Mouse (Mus musculus) urinary bladder, postnatal 25 days (tissue): ENCODE data around the gene Hoga1.

Source experiments
- DNase-seq: peaks from one replicate; pipeline ENCODE4 v3.0.0; 2022; ENCODE audit warnings: low spot score

The Hoga1 gene

GRCm38 (mm10) chr19:42045269-42046102 is at the start of gene Hoga1:
Hoga1 (plus strand) TSS chr19:42045610.
- peak; percentile 59 for DNase-seq

GRCm38 (mm10) chr19:41997090-41997489 is 48.3 kb upstream of the Hoga1 start:
- DNase-seq: no peak

DNA sequence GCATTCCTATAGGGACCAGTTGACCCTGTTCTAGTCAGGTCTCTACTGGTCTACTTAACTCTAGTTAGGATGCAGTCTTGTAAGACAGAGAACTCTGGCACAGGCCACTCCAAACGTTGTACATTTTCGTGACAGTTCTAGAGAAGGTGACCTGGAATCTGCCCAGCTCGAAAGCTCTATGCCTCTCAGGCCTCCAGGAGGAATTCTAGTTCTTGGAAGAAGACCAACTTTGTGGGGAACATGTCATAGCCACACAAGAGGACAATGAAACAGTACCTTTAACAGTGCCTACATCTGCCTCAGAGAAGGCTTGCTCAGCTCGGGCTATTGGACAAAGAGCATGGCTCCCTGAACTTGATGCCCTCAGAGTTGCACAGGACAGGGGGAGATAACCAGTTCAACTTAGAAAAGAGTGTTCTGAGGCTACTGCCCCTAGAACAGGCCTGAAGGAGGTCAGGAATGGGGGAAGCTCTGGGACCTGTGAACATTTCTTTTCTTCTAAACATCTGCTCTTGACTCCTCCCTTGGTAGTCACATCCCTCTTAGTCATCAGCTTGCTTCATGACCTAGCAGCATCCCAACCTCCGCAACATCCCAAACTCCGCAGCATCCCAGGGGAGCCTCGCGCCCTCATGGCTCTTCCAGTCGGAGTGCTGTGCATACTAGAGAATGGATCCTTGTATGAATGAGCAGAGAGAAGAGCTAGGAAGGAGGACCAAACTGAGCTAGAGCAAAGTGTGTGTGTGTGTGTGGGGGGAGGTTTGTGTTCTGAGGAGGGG is 46.5 kb upstream of the Hoga1 start:
- DNase-seq: no peak

DNA sequence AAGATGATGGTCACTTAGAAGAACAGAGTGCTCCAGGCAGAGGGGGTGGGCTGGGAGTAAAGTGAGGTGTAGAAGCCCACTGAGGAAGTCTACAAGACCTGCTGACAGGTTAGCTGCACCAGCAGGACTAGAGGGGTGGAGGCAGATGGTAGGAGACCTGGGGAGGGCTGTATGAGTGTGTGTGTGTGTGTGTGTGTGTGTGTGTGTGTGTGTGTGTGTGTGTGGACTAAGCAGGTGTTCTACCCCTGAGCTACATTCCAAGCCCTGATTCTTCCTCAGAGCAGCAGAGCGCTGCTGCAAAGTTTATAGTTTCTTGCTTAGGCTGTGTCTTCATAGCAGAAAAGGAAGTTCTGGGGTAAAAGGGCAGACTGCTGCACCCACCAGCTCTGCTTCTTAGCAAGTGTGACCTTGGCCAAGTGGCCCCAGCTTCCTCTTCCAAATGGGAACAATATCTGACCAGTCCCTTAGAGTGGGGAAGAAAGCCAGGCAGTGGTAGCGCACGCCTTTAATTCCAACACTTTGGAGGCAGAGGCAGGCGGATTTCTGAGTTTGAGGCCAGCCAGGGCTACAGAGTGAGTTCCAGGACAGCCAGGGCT is 45.6 kb upstream of the Hoga1 start:
- no peak for DNase-seq

GRCm38 (mm10) chr19:42000446-42000958 is 44.9 kb upstream of the Hoga1 start:
- no peak for DNase-seq

DNA sequence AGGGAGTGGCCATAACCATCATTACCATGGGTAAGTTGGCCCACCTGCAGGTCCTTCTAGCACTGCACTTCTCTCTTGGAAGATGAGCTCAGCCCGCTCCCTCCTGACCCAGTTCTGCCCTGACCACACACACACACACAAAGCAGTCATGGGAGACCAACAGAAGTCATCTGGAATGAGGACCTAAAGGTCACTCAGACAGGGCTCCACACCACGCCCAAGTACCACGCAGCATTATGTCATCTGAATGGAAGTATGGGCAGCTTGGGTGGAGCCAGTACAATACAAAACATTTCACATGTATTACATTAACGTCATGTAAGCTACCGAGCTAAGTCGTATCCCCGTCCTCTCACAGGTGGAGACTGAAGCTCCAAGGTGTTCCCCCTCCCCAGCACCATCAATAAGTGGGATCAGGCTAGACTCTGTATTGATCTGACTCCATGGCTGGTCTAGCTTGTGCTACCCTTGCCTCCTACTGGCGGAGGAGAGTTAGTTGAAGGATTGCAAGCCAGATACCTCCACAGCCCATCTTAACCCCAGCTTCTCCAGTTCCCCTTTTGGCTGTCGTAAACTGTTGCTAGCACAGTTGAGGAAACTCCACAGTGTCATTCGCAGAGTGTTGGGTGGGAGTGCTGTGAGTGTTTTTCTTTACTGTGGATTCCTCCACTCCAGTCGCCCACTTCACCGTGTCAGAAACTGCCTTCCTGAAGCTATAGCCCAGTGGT is 44.0 kb upstream of the Hoga1 start:
- DNase-seq: no peak

- DNase-seq: no peak
Observed at GRCm38 (mm10) chr19:42004258-42004657, 41.2 kb upstream of the Hoga1 start.

DNA sequence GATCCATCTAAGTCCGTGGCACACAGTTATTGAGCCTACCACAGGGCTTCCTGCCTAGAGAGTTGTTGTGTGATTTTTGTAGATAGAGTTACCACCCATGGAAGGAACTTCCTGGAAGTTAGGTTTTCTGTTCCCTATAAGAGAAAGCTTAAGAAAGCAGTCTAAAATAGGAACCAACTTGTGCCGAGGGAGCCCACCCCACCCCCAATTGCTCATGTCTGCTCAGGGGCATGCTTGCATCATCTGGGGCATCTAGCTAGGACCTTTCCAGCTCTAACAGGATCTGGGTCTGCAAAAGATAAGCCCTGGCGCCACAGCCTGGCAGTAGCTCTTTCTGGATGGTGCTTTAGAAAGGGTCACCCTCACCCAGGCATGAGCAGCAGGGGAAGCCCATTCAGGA is 39.8 kb upstream of the Hoga1 start:
- DNase-seq: no peak

DNA sequence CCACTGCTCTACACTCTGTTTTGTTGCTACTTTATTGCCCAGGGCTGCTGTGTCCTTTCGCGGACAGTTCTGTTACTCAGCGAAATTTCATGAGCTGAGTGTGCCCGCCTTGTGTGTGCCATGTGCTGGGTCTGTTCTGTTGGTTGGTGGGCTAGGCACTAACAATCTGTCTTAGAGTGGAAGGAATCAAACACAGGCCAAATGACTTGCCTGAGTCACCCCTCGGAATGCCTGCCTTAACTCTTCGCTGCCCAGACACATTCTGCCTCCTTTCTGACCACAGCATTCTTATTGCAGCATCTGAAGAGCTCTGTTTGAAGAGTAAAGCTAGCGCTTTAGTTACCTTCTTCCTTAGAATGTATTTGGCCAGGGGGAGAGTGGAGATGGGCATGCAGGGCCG is 38.8 kb upstream of the Hoga1 start:
- no peak for DNase-seq

GRCm38 (mm10) chr19:42008586-42008985 is 36.8 kb upstream of the Hoga1 start:
- DNase-seq: no peak

DNA sequence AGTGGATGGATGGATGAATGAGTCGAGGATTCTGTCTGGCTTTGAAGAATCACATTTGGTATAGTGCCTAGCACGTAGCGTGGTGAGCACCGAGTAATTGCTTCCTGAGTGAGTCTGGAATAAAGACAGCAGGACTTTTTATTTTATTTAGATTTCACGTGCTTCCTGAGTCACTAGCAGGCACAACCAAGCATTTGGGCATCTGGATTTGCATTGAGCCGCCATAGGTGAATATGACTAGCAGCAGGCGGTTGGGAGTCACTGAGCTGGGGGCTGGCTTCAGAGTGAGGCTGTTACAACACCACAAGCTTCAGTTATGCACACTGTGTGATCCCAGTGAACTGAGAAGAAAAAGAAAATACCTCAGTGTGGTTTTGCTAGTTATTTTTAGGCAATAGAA is 36.3 kb upstream of the Hoga1 start:
- no peak for DNase-seq

- DNase-seq: no peak
Observed at GRCm38 (mm10) chr19:42010436-42010835, 35.0 kb upstream of the Hoga1 start.

- no peak for DNase-seq
Observed at GRCm38 (mm10) chr19:42011123-42011522, 34.3 kb upstream of the Hoga1 start.

DNA sequence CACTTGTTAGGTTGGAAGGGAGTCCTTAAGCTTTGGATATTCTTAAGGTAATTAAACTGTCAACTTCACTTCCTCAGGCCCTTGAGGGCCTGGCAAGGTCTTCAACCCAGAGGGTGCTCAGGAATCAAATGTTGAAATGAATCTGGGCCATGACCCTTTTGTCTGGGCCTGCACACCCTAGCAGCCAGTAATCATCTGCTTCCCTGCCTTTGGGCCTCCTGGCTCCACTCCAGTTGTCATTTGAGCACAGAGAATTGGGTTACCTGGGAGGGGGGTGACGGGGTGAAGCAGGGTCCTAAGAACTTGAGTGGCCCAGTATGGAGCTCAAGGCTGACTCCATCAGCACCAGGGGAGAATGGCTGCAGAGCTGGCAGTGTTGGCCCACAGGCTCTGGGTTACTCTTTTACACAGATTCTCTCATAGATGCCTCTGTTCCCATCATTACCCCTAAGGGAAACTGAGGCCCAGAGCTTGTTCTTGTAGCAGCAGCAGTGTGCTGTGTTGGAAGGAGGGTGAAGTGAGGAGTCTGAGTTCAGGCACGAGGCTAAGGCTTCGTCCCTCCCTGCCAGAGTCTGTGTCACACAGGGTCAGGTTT is 31.1 kb upstream of the Hoga1 start:
- no peak for DNase-seq

- DNase-seq: no peak
Observed at GRCm38 (mm10) chr19:42015001-42015400, 30.4 kb upstream of the Hoga1 start.

- DNase-seq: no peak
Observed at GRCm38 (mm10) chr19:42016251-42016650, 29.2 kb upstream of the Hoga1 start.

- DNase-seq: no peak
Observed at GRCm38 (mm10) chr19:42016840-42017239, 28.6 kb upstream of the Hoga1 start.

- DNase-seq: peak; percentile 45
Observed at GRCm38 (mm10) chr19:42017399-42018247, 27.8 kb upstream of the Hoga1 start.

DNA sequence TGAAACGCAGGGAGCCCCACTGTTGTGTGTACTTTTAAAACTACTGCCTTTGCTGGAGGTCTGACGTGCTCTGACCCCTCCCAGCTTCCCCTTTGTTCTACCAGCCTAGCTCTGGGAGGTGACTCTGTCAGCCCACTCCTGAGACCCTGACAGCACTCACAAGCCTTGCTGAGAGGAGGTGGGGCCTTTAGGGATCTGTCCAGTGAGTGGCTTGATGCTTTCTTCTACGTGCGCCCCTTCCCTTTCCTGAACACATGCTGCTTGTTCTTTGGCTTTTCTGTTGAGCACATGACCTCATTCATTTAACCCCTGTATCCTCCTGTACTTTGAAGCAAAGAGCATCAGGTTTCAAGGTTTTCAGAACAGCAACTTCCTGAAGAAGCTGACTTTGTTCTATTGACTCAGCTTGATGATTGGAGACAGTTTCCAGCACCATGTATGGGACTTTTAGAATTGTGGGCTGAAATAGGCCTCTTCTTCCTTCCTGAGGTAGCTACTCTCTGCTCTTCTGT is 26.3 kb upstream of the Hoga1 start:
- no peak for DNase-seq
